Mouse (Mus musculus): ENCODE measurements around the gene Prr12.

DNA sequence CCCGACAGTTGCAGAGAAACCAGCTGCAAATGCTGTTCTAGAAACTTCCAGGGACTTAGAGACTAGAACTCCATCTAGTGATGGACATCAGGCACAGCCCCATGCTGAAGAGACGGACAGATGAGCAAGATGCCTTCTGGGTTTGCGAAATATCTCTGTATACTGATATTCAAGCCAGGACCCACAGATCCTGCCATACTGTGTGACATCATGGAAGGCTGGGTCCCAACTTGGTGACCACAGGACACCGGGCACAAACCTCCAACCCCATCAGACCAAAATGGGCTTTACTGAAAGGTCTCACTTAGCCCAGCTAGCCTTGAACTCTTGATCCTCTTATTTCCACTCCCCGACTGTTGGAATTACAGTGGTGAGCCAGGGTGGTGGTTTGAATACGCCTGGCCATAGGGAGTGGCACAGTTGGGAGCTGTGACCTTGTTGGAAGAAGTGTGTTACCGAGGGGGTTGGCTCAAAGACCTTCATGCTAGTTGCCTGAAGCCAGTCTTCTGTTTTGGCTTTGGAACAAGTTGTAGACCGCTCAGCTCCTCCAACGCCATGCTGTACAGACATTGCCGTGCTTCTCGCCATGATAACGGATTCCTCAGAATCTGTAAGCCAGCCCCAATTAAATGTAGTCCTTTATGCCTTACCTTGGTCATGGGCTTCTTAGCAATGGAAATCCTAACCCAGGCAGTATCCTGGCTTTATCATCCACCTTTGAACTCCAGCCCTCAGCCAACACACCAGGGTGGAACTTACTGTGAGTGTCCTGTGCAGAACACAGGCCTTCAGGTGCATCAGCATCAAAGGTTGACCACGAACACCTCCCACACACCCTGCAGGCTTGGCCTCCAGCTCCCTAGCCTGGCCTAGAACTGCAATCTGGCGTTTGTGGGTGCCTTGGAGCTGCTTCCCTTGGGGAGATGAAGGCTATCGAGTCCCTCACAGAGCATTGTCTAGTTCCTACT, 28.1 kb downstream of the Prr12 start:
- TF ChIP-seq POLR2A (IDR thresholded peaks at IDR 0.05; ENCODE audit: extremely low read depth, insufficient read depth, low read length), result no peak
- TF ChIP-seq CTCF (IDR thresholded peaks at IDR 0.05; ENCODE audit: extremely low read depth, insufficient read depth, low read length), result no peak

Data from cortical plate, adult 2 months (tissue).